Mouse (Mus musculus) E14TG2a.4 (cell line): ENCODE measurements around the gene Il17rc.
A peak's percentile ranks its signal among the peaks of the same experiment; 100 is the strongest.

Experiments
- H3K27me3 ChIP-seq: 2 replicates; pipeline ENCODE4 v1.6.1; 2014; ENCODE audit warnings: low read length, control low read depth; ENCODE audit not compliant: insufficient read depth
- H3K36me3 ChIP-seq: 2 replicates; pipeline ENCODE4 v1.6.1; 2014; ENCODE audit warnings: low read length, control low read depth; ENCODE audit not compliant: insufficient read depth
- H3K4me1 ChIP-seq: replicated peaks from 2 replicates; pipeline ENCODE4 v1.6.1; 2014; ENCODE audit warnings: low read depth, low read length, control low read depth
- H3K4me3 ChIP-seq: replicated peaks from 2 replicates; pipeline ENCODE4 v1.5.1; 2014; ENCODE audit warnings: mild to moderate bottlenecking, low read length
- H3K9me3 ChIP-seq: 2 replicates; pipeline ENCODE4 v1.6.1; 2014; ENCODE audit warnings: low read length, control low read depth
- CTCF ChIP-seq: conservative IDR thresholded peaks from 2 replicates; pipeline ENCODE4 v1.5.1; 2014; ENCODE audit warnings: low read length
- NANOG ChIP-seq: IDR thresholded peaks from 2 replicates; pipeline ENCODE4 v1.6.1; 2014; ENCODE audit warnings: borderline replicate concordance, low read length, mixed read lengths
- POU5F1 ChIP-seq: IDR thresholded peaks from 2 replicates; pipeline ENCODE4 v1.6.1; 2014; ENCODE audit warnings: low read length, borderline replicate concordance

Il17rc gene

DNA sequence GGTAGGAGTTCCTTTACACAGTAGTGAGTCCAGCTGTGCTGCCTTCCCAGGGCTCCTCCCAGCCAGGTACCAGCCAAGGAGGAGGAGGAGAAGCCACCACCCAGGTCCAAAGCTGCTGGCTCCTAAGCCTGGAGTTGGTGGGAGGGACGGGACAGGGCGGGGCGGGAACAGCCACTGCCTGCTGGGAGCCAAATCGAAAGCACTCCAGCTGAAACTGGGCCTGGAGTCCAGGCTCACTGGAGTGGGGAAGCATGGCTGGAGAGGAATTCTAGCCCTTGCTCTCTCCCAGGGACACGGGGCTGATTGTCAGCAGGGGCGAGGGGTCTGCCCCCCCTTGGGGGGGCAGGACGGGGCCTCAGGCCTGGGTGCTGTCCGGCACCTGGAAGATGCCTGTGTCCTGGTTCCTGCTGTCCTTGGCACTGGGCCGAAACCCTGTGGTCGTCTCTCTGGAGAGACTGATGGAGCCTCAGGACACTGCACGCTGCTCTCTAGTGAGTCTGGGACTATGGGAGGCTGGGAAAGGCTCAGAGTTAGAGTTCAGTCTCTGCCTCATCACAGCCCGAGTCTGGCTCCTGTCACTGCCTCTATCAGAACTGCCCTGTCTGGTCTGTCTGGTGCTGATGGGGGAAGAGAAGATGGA is at the start of gene Il17rc:
Gene Il17rc, plus strand, starts transcription at position 131 of the 640 bp plus-strand sequence.
- peak within 1 kb of the TSS; percentile 66 for H3K4me3 ChIP-seq
- H3K36me3 ChIP-seq: no peaks in the 10 kb centered on the region
- no peak for TF ChIP-seq CTCF
- no peak for TF ChIP-seq NANOG
- no peak for TF ChIP-seq POU5F1
- H3K9me3 ChIP-seq: no peaks in the 10 kb centered on the region
- H3K4me1 ChIP-seq: peaks cover 45% of the 10 kb centered on the region
- H3K27me3 ChIP-seq: peaks cover 58% of the 10 kb centered on the region

DNA sequence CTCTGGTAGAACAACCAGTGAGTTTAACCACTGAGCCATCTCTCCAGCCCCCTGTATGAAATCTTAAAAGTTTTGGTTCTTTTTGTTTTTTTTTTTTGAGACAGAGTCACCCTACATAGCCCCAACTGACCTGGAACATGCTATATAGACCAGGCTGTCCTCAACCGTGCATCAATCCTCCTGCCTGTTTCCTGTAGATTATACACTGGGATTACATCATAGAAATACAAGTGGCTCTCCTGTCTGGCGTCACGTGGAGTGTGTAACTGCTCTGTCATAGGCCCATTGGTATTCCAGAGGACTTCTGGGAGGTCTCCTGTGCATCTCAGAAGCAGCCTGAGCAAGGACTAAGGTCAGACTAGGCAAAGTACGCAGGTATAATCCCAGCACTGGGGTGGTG is 48.2 kb upstream of the Il17rc start:
- H3K4me1 ChIP-seq: peaks cover 28% of the 10 kb centered on the region
- peaks cover 5% of the 10 kb centered on the region; the same call in 1 of the 2 replicates for H3K27me3 ChIP-seq
- no peaks in the 10 kb centered on the region for H3K36me3 ChIP-seq
- no peaks in the 10 kb centered on the region for H3K9me3 ChIP-seq
- H3K4me3 ChIP-seq: no peak overlapping the region
- TF ChIP-seq NANOG (no peak), POU5F1 (no peak), CTCF (no peak)

DNA sequence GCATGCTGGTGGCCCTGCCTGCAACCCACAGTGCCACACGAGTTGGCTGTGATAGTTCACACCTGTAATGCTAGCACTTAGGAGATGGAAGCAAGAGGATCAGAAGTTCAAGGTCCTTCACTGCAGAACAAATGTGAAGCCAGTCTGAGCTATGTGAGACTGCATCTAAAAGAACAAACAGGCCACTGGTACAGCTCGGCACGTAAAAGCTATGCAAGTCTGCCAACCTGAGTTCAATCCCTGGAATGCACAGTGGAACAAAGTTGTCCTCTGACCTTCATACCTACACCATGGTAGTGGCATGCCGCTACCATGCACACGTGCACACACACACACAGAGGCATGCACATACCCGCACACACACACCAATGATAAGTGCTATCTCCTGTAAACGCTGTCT is 47.0 kb upstream of the Il17rc start:
- Histone ChIP-seq H3K27me3 (peaks cover 12% of the 10 kb centered on the region; the same call in 1 of the 2 replicates), H3K9me3 (no peaks in the 10 kb centered on the region), H3K36me3 (no peaks in the 10 kb centered on the region), H3K4me3 (no peak overlapping the region), H3K4me1 (peaks cover 25% of the 10 kb centered on the region)
- TF ChIP-seq POU5F1 (no peak), NANOG (no peak), CTCF (no peak)

DNA sequence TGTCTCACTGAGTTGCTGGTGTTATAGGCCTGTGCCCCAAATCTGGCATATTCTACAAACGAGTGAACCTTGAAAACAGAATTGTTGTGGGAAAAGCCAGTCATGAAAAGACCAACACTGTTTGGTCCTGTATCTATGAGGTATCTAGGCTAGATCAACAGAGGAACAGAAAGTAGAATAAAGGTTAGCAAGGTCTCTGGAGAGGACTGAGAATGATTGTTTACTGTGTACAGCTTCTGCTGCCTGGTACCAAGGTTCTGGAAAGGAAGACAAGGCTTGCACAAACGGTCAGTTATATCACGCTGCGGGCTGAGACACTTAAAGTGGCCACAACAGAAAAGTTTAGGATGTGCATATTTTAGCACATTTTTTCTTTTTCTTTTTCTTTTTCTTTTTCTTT is 44.5 kb upstream of the Il17rc start:
- Histone ChIP-seq H3K36me3 (no peaks in the 10 kb centered on the region), H3K4me3 (no peak overlapping the region), H3K27me3 (peaks cover 14% of the 10 kb centered on the region; the same call in 1 of the 2 replicates), H3K9me3 (no peaks in the 10 kb centered on the region), H3K4me1 (peaks cover 12% of the 10 kb centered on the region)
- TF ChIP-seq CTCF (no peak), NANOG (no peak), POU5F1 (no peak)

DNA sequence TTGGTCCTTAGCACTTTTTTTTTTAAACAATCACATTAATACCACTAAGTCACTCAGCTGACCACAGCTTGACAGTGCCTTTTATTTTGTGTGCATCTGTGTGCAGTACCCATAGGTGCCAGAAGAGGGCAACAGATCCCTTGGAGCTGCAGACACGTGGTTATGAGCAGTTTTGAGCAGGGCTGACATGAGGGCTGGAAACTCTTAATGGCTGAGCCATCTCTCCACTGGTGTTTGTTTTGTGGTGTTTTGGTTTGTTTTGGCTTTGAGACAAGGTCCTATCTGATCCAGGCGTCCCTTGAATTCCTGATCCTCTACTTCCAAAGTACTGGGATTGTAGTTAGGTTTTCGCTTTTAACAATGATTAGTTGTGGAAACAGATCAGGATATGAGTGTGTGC is 43.8 kb upstream of the Il17rc start:
- no peaks in the 10 kb centered on the region for H3K36me3 ChIP-seq
- H3K4me3 ChIP-seq: no peak overlapping the region

DNA sequence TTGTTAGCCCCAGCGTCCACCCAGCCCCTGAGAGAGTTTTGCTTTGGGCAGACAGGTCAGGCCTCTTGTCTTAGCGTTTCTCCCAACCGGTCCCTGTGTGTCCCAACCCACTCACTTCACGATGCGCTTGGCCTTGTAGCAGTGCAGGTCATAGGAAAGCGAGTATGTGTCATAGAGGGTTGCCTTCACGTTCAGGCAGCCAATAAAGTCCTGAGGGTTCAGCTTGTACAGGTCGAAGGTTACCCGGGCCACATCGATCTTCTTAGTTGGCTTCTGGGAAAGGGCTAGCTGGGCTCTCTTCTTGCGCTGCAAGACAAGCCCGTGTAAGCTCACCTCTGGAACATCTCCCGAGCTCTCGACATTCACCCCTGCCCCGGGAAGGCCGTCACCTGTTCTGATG is 43.2 kb upstream of the Il17rc start:
- H3K36me3 ChIP-seq: no peaks in the 10 kb centered on the region
- no peak for TF ChIP-seq NANOG
- TF ChIP-seq POU5F1: no peak
- no peak for TF ChIP-seq CTCF
- H3K4me1 ChIP-seq: peaks cover 19% of the 10 kb centered on the region
- peaks cover 14% of the 10 kb centered on the region; the same call in 1 of the 2 replicates for H3K27me3 ChIP-seq
- no peaks in the 10 kb centered on the region for H3K9me3 ChIP-seq
- no peak overlapping the region for H3K4me3 ChIP-seq

More for the DNA sequence above, 43.8 kb upstream of the Il17rc start:
- Histone ChIP-seq H3K9me3 (no peaks in the 10 kb centered on the region), H3K4me1 (peaks cover 16% of the 10 kb centered on the region), H3K27me3 (peaks cover 14% of the 10 kb centered on the region; the same call in 1 of the 2 replicates)
- peak; percentile 97 for TF ChIP-seq CTCF
- TF ChIP-seq POU5F1: no peak

DNA sequence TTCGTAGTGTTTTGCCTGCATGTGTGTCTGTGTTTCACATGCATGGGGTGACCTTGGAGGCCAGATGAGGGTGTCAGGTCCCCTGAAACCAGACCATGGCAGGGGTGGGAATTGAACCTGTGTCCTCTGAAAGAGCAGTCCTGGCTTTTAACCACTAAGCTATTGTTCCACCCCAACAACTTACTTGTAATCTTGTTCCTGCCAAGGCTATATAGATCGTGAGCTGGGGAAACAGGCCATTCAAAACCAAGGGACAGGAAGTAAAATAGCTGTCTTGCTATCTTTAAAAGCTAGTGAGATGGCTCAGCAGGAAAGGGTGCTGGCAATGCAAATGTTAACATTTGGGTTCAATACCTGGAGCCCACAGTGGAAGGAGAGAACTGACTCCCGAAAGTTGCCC is 41.3 kb upstream of the Il17rc start:
- TF ChIP-seq CTCF (no peak), NANOG (no peak), POU5F1 (no peak)
- no peaks in the 10 kb centered on the region for H3K9me3 ChIP-seq
- H3K27me3 ChIP-seq: peaks cover 19% of the 10 kb centered on the region
- H3K4me1 ChIP-seq: peaks cover 21% of the 10 kb centered on the region
- no peak overlapping the region for H3K4me3 ChIP-seq
- no peaks in the 10 kb centered on the region for H3K36me3 ChIP-seq

DNA sequence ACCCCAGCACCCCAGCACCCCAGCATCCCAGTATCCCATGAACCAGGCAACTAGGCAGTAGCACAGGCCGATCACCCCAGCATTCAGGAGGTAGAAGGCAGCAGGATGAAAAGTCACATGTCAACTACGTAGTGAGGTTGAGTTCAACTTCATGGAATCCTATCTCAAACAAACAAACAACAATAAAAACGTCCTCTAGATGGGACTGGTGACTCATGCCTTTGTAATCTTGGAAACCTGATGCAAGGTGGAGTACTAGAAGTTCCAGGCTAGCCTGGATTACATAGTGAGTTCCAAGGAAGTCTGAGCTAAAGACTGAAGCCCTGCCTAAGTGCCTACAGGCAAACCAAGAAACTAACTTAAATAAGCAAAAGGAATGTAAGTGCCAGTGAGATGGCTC is 40.4 kb upstream of the Il17rc start:
- Histone ChIP-seq H3K36me3 (no peaks in the 10 kb centered on the region), H3K9me3 (no peaks in the 10 kb centered on the region), H3K4me1 (peaks cover 21% of the 10 kb centered on the region), H3K27me3 (peaks cover 24% of the 10 kb centered on the region), H3K4me3 (no peak overlapping the region)
- TF ChIP-seq NANOG: no peak
- TF ChIP-seq CTCF: no peak
- no peak for TF ChIP-seq POU5F1

DNA sequence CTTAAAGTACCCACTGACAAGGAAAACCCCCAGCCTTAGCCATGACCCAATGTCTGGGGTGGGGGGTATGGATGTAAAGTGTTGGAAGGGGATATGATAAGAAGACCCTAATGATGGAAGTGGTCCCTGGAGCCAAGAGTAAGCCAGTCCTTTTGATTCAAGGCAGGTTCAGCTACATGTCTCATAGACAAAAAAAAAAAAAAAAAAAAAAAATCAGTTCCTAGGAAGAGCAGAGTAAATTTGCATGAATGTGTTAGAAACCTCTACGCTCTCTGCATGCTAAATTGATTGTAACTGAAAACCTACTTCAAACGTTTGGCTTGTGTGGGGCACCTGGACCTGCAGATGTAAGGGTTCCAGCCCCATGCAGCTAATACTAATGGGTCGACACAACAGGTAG is 39.4 kb upstream of the Il17rc start:
- TF ChIP-seq CTCF (no peak), NANOG (no peak), POU5F1 (no peak)
- no peak overlapping the region for H3K4me3 ChIP-seq
- H3K9me3 ChIP-seq: no peaks in the 10 kb centered on the region
- no peaks in the 10 kb centered on the region for H3K36me3 ChIP-seq
- peaks cover 21% of the 10 kb centered on the region for H3K4me1 ChIP-seq
- peaks cover 24% of the 10 kb centered on the region for H3K27me3 ChIP-seq
